Mouse (Mus musculus) heart, adult 2 months (tissue): Measurements from ENCODE around the gene Rgl1. TPM values are rescaled to one million over a fixed set of nuclear protein-coding genes. Genes with fewer than 3 reads are reported as not detected.

Experiments used
- DNase-seq, 2 experiments: peaks; one replicate each; pipeline ENCODE4 v3.0.0; 2021
- H3K27ac ChIP-seq: fragments of 200-600 bp; 2 replicates; pipeline ENCODE4 v1.8.1; 2022
- H3K27me3 ChIP-seq: fragments of 200-500 bp; 2 replicates; pipeline ENCODE4 v1.6.1; 2012; ENCODE audit warnings: mild to moderate bottlenecking, low read length, inconsistent platforms, mixed read lengths; ENCODE audit not compliant: control insufficient read depth, insufficient read depth
- H3K36me3 ChIP-seq: fragments of 200-500 bp; 2 replicates; pipeline ENCODE4 v1.6.1; 2012; ENCODE audit warnings: low read length, inconsistent platforms; ENCODE audit not compliant: control insufficient read depth, insufficient read depth
- H3K4me1 ChIP-seq: fragments of 200-500 bp; 2 replicates; pipeline ENCODE4 v1.6.1; 2011; ENCODE audit warnings: low read length; ENCODE audit not compliant: control insufficient read depth, insufficient read depth
- H3K4me3 ChIP-seq: fragments of 200-600 bp; 2 replicates; pipeline ENCODE4 v1.8.1; 2022
- H3K79me2 ChIP-seq: fragments of 200-500 bp; replicated peaks from 2 replicates; pipeline ENCODE4 v1.6.1; 2012; ENCODE audit warnings: mild to moderate bottlenecking, inconsistent platforms, low read length, moderate library complexity, mixed read lengths; ENCODE audit not compliant: control insufficient read depth, insufficient read depth
- H3K9ac ChIP-seq: fragments of 200-500 bp; 2 replicates; pipeline ENCODE4 v1.6.1; 2012; ENCODE audit warnings: low read depth, mild to moderate bottlenecking, control low read depth, inconsistent platforms, low read length, mixed read lengths
- CTCF ChIP-seq: fragments of 200-600 bp; IDR thresholded peaks from 2 replicates; pipeline ENCODE4 v1.8.1; 2022; ENCODE audit warnings: antibody characterized with exemption, mild to moderate bottlenecking, moderate library complexity
- EP300 ChIP-seq: fragments of 200-500 bp; IDR thresholded peaks from 2 replicates; pipeline ENCODE4 v1.6.1; 2011; ENCODE audit warnings: low read depth, low read length, control low read depth; ENCODE audit not compliant: insufficient read depth
- POLR2A ChIP-seq: fragments of 200-500 bp; IDR thresholded peaks from 2 replicates; pipeline ENCODE4 v1.6.1; 2011; ENCODE audit warnings: mild to moderate bottlenecking, low read depth, low read length, control low read depth; ENCODE audit not compliant: insufficient read depth
- WGBS: fragments of 180-500 bp; shearing (Covaris S2); methylation state at CpG from one replicate; pipeline ENCODE4 v1.1.7; 2018; 5-methylcytosine and 5-hydroxymethylcytosine counted together
- intact Hi-C: fragments of 180-260 bp; cut with DNase I; formaldehyde crosslinking; loops from one replicate; pipeline ENCODE4 v1.15.1; 2025
- polyA plus RNA-seq: library from polyadenylated mRNA; depleted of rRNA; stranded (reverse); fragments of >200 nt; gene quantifications from 2 replicates; pipeline ENCODE4 v1.2.3, GENCODE M21; 2012
- total RNA-seq, 2 experiments: library from RNA; stranded (reverse); gene quantifications; 2 replicates each; pipeline ENCODE4 v1.2.3; 2021

Rgl1 gene
- total and polyA plus RNA-seq, 3 experiments, result 14.9 to 33.2 (median 28.4) TPM

DNA sequence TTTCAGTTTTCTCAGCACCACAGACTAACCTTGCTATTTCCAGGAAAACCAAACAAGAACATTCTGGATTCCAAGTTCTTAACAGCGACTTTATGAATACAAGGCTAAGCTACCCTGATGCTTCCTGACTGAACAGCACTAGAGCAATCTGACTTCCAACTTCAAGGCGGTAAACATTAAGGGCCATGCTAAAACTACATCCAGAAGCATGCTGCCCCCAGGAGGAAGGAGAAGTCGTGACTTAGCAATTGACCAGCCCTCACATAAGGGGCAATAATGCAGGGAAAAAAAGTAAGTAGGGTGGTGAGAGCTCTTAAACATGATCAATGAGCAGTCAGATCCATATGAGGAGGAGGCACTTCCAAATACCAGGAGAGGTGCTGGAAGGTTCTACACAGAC lies 80.6 kb downstream of the Rgl1 start:
- Histone ChIP-seq H3K36me3 (peaks cover 11% of the 10 kb centered on the region), H3K9ac (no peak overlapping the region), H3K27ac (no peak overlapping the region; the same call in 1 of the 2 replicates), H3K4me3 (no peak overlapping the region), H3K79me2 (no peaks in the 10 kb centered on the region), H3K27me3 (no peaks in the 10 kb centered on the region), H3K4me1 (peaks cover 23% of the 10 kb centered on the region)
- intact Hi-C loops, result no loop called here
- peak; percentile 47 for TF ChIP-seq CTCF
- no peak for TF ChIP-seq POLR2A
- DNase-seq, result no peak
- WGBS, result 53% methylated on average over 3 of the region's 3 CpGs

DNA sequence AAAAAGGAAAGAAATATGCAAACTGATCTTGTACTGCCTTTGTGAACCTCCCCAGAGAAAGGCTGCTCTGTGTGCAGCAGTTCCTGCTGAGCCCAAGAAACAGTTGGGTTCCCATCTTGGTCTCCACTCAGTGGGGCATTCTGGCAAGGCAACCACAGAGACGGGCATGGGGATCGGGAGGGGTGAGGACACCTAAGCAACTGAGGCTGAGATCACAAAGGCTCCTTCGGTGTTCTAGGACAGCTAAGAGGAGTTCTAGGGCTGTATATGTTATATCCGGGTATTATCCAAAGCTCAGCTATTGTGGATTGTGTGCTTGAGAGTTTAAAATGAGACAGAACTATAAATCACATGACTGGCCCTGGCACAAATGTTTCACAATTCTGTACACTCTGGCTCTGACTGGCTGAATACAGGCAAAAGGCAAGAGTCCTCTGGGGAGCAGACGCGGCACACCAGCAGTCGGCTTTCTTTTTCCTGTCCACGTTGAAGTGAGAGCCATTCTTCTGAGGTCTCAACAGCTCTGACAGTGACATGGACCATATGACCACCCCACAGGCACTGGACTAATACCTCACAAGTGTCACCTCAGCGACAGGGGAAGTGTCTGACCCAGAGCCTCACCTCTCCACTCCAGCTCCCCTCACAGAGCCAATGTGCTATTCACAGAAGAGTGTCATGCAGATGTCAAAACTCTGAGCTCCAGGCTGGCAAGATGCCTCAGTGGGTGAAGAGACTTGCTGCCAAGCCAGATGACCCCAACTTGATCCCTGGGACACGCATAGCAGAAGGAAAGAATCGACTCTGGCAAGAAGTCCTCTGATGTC lies 83.6 kb downstream of the Rgl1 start:
- intact Hi-C loops, result no loop called here
- no peaks in the 10 kb centered on the region for H3K27me3 ChIP-seq
- DNase-seq, result peak; percentile 60 to 74
- H3K36me3 ChIP-seq, result peaks cover 4% of the 10 kb centered on the region; the same call in 1 of the 2 replicates
- WGBS, result 27% methylated on average over 11 of the region's 11 CpGs
- no peak for TF ChIP-seq POLR2A
- TF ChIP-seq EP300, result 0 out of 2 replicates have a peak, but pooled peaks have one; percentile 6
- no peak overlapping the region for H3K9ac ChIP-seq
- H3K27ac ChIP-seq, result peak overlapping the region; percentile 31
- H3K4me3 ChIP-seq, result no peak overlapping the region
- H3K79me2 ChIP-seq, result no peaks in the 10 kb centered on the region
- peaks cover 19% of the 10 kb centered on the region for H3K4me1 ChIP-seq

DNA sequence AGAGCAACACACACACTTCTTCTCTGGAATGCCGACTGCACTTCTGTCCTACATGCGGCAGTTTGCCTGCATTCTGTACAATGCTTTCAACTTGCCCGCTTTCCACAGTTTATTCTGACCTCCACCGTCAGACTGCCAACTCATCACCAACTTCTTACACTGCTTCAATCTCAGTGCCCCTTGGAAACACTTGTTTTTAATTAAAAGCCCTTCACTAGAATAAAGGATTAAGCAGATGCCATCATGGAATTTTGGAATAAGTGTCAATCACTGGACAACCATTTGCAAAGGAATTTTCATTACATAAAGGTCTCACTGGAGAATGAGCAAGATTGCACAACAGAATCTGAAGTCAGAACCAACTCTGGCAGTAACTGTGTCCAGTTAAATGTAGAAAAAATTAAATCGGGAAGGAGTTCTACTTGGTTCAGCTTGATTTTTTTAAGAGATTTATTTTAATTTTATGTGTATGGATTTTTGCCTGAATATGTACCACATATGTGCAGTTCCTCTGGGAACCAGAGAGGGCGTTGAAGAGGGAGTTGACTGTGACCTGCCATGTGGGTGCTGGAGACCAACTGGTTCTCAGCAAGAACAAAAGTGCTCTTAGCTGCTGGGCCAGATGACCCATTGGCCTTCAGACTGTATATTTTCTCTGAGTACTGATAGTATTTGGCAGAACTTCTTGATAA lies 84.3 kb downstream of the Rgl1 start:
- 70% methylated on average over 6 of the region's 6 CpGs for WGBS
- H3K36me3 ChIP-seq, result peaks cover 4% of the 10 kb centered on the region; the same call in 1 of the 2 replicates
- DNase-seq, result peak; percentile 15 to 36
- no peak overlapping the region for H3K9ac ChIP-seq
- H3K79me2 ChIP-seq, result no peaks in the 10 kb centered on the region
- H3K27ac ChIP-seq, result peak overlapping the region; percentile 31
- no peak overlapping the region for H3K4me3 ChIP-seq
- H3K4me1 ChIP-seq, result peaks cover 16% of the 10 kb centered on the region
- no peaks in the 10 kb centered on the region for H3K27me3 ChIP-seq
- intact Hi-C loops, result loop anchor here (2.0 kb wide), 1 partner anchor 53 kb away; no protein-coding TSS in a partner anchor
- TF ChIP-seq CTCF, result peak; percentile 55
- TF ChIP-seq POLR2A, result no peak

DNA sequence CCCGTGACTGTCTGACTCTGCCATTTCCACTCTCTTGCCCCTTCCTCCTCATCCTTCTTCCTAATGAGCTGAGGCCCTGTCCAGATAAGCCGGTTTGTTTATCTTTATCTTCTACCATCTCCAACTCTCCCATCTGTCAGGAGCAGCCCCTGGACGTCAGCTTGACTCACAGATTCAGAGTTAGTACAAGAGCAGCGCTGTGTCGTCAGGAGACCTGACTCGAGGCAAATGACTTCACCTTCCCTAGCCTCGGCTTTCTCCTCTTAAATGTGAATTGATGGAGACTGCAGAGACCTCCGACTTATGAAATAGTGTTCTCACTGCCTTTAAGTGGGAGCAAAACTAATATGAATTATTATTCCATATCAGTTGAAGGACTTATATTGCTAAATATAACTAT lies 85.0 kb downstream of the Rgl1 start:
- H3K9ac ChIP-seq, result no peak overlapping the region
- 67% methylated on average over 8 of the region's 8 CpGs for WGBS
- peaks cover 16% of the 10 kb centered on the region for H3K4me1 ChIP-seq
- no peaks in the 10 kb centered on the region for H3K27me3 ChIP-seq
- TF ChIP-seq CTCF (no peak), EP300 (no peak), POLR2A (no peak)
- intact Hi-C loops, result loop anchor here (2.0 kb wide), 1 partner anchor 52 kb away; no protein-coding TSS in a partner anchor
- H3K4me3 ChIP-seq, result no peak overlapping the region
- peaks cover 4% of the 10 kb centered on the region; the same call in 1 of the 2 replicates for H3K36me3 ChIP-seq
- no peak overlapping the region; the same call in 1 of the 2 replicates for H3K27ac ChIP-seq
- no peaks in the 10 kb centered on the region for H3K79me2 ChIP-seq
- DNase-seq, result no peak

DNA sequence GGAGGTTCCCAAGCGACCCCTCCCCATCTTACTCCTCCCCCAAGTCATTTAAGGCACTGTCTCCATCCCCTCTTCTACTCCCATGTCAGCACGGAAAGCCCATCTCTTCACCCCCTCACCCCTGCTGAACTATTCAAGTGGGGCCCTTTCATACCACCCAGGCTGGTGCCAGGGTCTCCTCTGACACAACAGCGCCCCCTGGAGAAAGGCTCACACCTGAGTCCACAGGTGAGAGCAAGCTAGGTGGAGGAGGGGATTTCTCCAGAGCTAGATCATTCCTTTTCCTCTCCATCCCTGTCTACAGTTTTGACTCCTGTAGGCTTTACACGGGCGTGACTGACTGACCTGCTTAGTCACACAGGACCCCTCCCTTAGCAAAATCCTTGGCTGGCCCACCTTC lies 87.7 kb downstream of the Rgl1 start:
- DNase-seq, result peak; percentile 17 to 59
- H3K4me3 ChIP-seq, result no peak overlapping the region
- peaks cover 4% of the 10 kb centered on the region; the same call in 1 of the 2 replicates for H3K36me3 ChIP-seq
- WGBS, result 70% methylated on average over 5 of the region's 5 CpGs
- H3K27me3 ChIP-seq, result no peaks in the 10 kb centered on the region
- TF ChIP-seq POLR2A (no peak), EP300 (0 out of 2 replicates have a peak, but pooled peaks have one; percentile 25), CTCF (peak; percentile 68)
- peaks cover 16% of the 10 kb centered on the region for H3K4me1 ChIP-seq
- H3K9ac ChIP-seq, result no peak overlapping the region
- intact Hi-C loops, result loop anchor here (1.0 kb wide), 1 partner anchor 153 kb away; no protein-coding TSS in a partner anchor
- H3K79me2 ChIP-seq, result no peaks in the 10 kb centered on the region
- H3K27ac ChIP-seq, result no peak overlapping the region
